Mouse (Mus musculus) liver, adult 10 weeks (tissue): ENCODE data around the gene Clec4f. TPM values are rescaled to one million over a fixed set of nuclear protein-coding genes. Genes with fewer than 3 reads are reported as not detected.

ENCODE experiments used
- polyA plus RNA-seq: library from polyadenylated mRNA; stranded (reverse); fragments of 350-450 nt; fragmentation: Illumina TruSeq; extraction: RNeasy Lipid Tissue Mini Kit (QIAGEN cat#74804); gene quantifications from one replicate; pipeline ENCODE4 v1.2.3, GENCODE M21; 2014; ENCODE audit warnings: low read depth, low replicate concordance

The Clec4f gene
- polyA plus RNA-seq = 20.3 TPM

GRCm38 (mm10) chr6:83656087-83656486, at the start of gene Clec4f:
Gene Clec4f, minus strand, starts transcription at chr6:83656187.

DNA sequence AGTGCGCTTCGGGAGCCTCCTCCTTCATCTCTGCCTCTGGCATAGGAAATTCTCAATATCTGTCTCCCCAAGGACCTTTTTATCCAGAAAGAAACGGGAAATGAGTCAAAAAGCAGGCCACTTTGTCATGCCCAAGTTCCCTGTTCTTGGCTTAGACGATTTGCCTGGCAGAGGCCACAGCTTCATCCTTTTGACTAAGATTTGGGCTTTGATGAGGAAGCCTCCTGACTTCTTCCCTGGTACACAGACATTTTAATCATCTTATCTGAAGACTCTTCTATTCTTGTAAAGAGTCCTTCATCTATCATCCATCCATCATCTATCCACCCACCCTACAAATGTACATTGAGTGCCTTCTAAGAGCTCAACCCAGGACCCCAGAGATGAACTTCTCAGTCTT, 21.8 kb upstream of the Clec4f start, which contains the start of gene Cd207:
Cd207 (minus strand) TSS at position 101 of the 400 bp plus-strand sequence.

Other genes starting within 250 kb of the Clec4f start
- 3.3 TPM for gene Tet3, start 197.1 kb downstream of the Clec4f start, polyA plus RNA-seq
- gene Dguok, start 149.2 kb downstream of the Clec4f start, polyA plus RNA-seq = 13.4 TPM
- gene Actg2, start 119.9 kb downstream of the Clec4f start, polyA plus RNA-seq = 0.45 TPM
- 25.5 TPM for gene Stambp, start 83.5 kb downstream of the Clec4f start, polyA plus RNA-seq
- 1.6 TPM for gene Cd207, start 21.7 kb upstream of the Clec4f start, polyA plus RNA-seq
- not detected for gene Vax2, start 55.1 kb upstream of the Clec4f start, polyA plus RNA-seq
- not detected for gene Atp6v1b1, start 86.8 kb upstream of the Clec4f start, polyA plus RNA-seq
- gene Ankrd53, start 106.5 kb upstream of the Clec4f start, polyA plus RNA-seq = not detected
- 23.1 TPM for gene Tex261, start 119.6 kb upstream of the Clec4f start, polyA plus RNA-seq
- 5.1 TPM for gene Nagk, start 138.8 kb upstream of the Clec4f start, polyA plus RNA-seq
- gene Paip2b, start 175.6 kb upstream of the Clec4f start, polyA plus RNA-seq = 23.9 TPM
- gene Zfp638, start 210.9 kb upstream of the Clec4f start, polyA plus RNA-seq = 81.7 TPM